Mouse (Mus musculus) limb, embryonic 15.5 days (tissue): Measurements from ENCODE around the gene Cdr2l. TPM values are rescaled to one million over a fixed set of nuclear protein-coding genes. Genes with fewer than 3 reads are reported as not detected.

Experiments used
- ATAC-seq: fragments of 200-750 bp; cut with Nextera tagmentation; 2 replicates; pipeline ENCODE4 v1.8.0; 2017; ENCODE audit warnings: low read depth, moderate TSS enrichment; ENCODE audit not compliant: insufficient number of reproducible peaks, low FRiP score, low TSS enrichment
- H3K27ac ChIP-seq: fragments of 300-500 bp; sonication (generic); 2 replicates; pipeline ENCODE4 v1.5.1; 2015; ENCODE audit warnings: moderate library complexity, mild to moderate bottlenecking, inconsistent platforms
- H3K27me3 ChIP-seq: fragments of 300-500 bp; sonication (generic); 2 replicates; pipeline ENCODE4 v1.6.1; 2015; ENCODE audit warnings: inconsistent platforms
- H3K36me3 ChIP-seq: fragments of 300-500 bp; sonication (generic); 2 replicates; pipeline ENCODE4 v1.6.1; 2015; ENCODE audit warnings: inconsistent platforms
- H3K4me1 ChIP-seq: fragments of 300-500 bp; sonication (generic); 2 replicates; pipeline ENCODE4 v1.6.1; 2015; ENCODE audit warnings: inconsistent platforms
- H3K4me2 ChIP-seq: fragments of 300-500 bp; sonication (generic); 2 replicates; pipeline ENCODE4 v1.6.1; 2015; ENCODE audit warnings: mild to moderate bottlenecking, inconsistent platforms
- H3K4me3 ChIP-seq: fragments of 300-500 bp; sonication (generic); 2 replicates; pipeline ENCODE4 v1.5.1; 2015; ENCODE audit warnings: mild to moderate bottlenecking, inconsistent platforms
- H3K9ac ChIP-seq: fragments of 300-500 bp; sonication (generic); 2 replicates; pipeline ENCODE4 v1.6.1; 2015; ENCODE audit warnings: inconsistent platforms
- H3K9me3 ChIP-seq: fragments of 300-500 bp; sonication (generic); 2 replicates; pipeline ENCODE4 v1.6.1; 2016; ENCODE audit warnings: inconsistent platforms
- WGBS: fragments of 180-500 bp; shearing (Covaris S2); methylation state at CpG from one replicate; pipeline ENCODE4 v1.1.7; 2015; 5-methylcytosine and 5-hydroxymethylcytosine counted together
- polyA plus RNA-seq: library from polyadenylated mRNA; unstranded; fragments of >200 nt; fragmentation: Nextera tagmentation; extraction: Ambion mirVana; gene quantifications from 2 replicates; pipeline ENCODE4 v1.2.1, GENCODE M21; 2015

Gene Cdr2l
- polyA plus RNA-seq, 1 experiment from 2014 or later, result 10.8 TPM

- peaks cover 59% of the 10 kb centered on the region for H3K36me3 ChIP-seq
- WGBS, result 91% methylated on average over 7 of the region's 7 CpGs
- H3K4me2 ChIP-seq, result no peak overlapping the region
Measured at GRCm38 (mm10) chr11:115391358-115391757, 9.6 kb downstream of the Cdr2l start.

DNA sequence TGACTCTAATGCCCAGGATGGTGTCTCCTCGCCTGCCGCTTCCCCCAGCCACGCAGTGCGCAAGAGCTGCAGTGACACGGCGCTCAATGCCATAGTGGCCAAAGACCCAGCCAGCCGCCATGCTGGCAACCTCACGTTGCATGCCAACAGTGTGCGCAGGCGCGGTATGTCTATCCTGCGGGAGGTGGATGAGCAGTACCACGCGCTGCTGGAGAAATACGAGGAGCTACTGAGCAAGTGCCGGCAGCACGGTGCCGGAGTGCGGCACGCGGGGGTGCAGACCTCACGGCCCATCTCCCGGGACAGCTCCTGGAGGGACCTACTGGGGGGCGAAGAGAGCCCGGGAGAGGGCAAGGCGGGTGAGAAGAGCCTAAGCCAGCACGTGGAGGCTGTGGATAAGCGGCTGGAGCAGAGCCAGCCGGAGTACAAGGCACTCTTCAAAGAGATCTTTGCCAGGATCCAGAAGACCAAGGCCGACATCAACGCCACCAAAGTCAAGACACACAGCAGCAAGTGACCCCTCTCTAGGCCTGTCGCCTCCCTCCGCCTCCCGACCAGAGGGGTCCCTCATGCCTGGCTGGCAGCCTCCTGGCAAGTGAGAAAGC lies 12.1 kb downstream of the Cdr2l start:
- H3K4me2 ChIP-seq, result peak overlapping the region; percentile 20; the same call in 1 of the 2 replicates
- ATAC-seq, result no peak

More at GRCm38 (mm10) chr11:115391358-115391757, 9.6 kb downstream of the Cdr2l start:
- Histone ChIP-seq H3K4me1 (0 out of 2 replicates have a peak, but pooled peaks cover 3% of the 10 kb centered on the region), H3K4me3 (no peak overlapping the region), H3K27ac (no peak overlapping the region), H3K9ac (no peak overlapping the region), H3K9me3 (no peaks in the 10 kb centered on the region), H3K27me3 (no peaks in the 10 kb centered on the region)
- ATAC-seq, result no peak

DNA sequence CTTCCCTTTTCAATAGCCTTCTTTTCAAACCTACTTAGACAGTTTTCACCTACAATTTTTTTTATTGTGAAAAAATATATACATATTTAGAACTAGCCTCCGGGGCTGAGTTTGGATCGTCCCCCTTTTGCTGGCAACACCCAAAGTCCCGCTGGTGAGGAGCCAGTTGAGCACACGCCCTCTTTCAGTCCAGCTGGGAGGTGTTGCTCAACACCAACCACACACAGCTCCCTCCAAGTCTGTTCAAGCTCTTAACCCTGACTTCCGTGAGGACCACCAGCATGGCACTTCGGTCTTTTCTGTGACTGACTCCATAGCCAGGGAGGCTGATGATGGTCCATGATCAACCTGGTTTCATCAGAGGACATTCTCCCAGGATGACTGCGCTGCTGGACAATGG lies 16.4 kb downstream of the Cdr2l start:
- H3K9me3 ChIP-seq, result no peaks in the 10 kb centered on the region
- H3K9ac ChIP-seq, result no peak overlapping the region
- H3K36me3 ChIP-seq, result peaks cover 32% of the 10 kb centered on the region
- H3K4me2 ChIP-seq, result no peak overlapping the region
- H3K4me3 ChIP-seq, result no peak overlapping the region
- 0 out of 2 replicates have a peak, but pooled peaks cover 5% of the 10 kb centered on the region for H3K4me1 ChIP-seq
- no peak for ATAC-seq
- H3K27ac ChIP-seq, result no peak overlapping the region
- 70% methylated on average over 7 of the region's 7 CpGs for WGBS
- no peaks in the 10 kb centered on the region for H3K27me3 ChIP-seq

More for the DNA sequence above, 12.1 kb downstream of the Cdr2l start:
- no peak overlapping the region for H3K27ac ChIP-seq
- peak overlapping the region; percentile 0; the same call in 1 of the 2 replicates for H3K4me3 ChIP-seq
- WGBS, result 57% methylated on average over 34 of the region's 34 CpGs
- H3K36me3 ChIP-seq, result peaks cover 60% of the 10 kb centered on the region
- H3K9ac ChIP-seq, result no peak overlapping the region
- H3K27me3 ChIP-seq, result no peaks in the 10 kb centered on the region
- 0 out of 2 replicates have a peak, but pooled peaks cover 3% of the 10 kb centered on the region for H3K4me1 ChIP-seq
- H3K9me3 ChIP-seq, result no peaks in the 10 kb centered on the region

DNA sequence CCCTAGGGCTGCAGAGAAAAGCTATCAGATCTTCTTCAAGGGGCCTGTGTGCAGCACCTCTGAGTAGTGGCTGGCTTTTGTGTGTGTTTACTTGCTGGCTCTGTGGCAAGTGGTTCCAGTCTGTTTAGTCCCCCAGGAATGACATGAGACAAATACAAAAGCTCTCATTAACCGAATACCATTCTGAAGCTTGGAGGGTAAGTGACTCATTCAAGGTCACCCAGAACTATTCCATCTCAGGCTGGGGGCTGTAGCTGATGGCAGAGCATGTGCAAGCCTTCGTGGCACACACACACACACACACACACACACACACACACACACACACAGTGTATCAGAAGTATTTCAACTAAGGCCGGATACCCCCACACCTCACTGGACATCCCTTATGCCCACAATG lies 18.4 kb downstream of the Cdr2l start:
- Histone ChIP-seq H3K27me3 (no peaks in the 10 kb centered on the region), H3K27ac (no peak overlapping the region), H3K4me1 (peaks cover 13% of the 10 kb centered on the region), H3K9me3 (no peaks in the 10 kb centered on the region), H3K9ac (no peak overlapping the region), H3K4me3 (no peak overlapping the region), H3K4me2 (no peak overlapping the region), H3K36me3 (peaks cover 12% of the 10 kb centered on the region)
- WGBS, result 72% methylated on average over 3 of the region's 3 CpGs
- ATAC-seq, result no peak

GRCm38 (mm10) chr11:115400630-115401391 lies 19.1 kb downstream of the Cdr2l start:
- Histone ChIP-seq H3K9me3 (no peaks in the 10 kb centered on the region), H3K27me3 (no peaks in the 10 kb centered on the region), H3K4me2 (no peak overlapping the region), H3K36me3 (peaks cover 6% of the 10 kb centered on the region), H3K9ac (no peak overlapping the region), H3K4me3 (no peak overlapping the region), H3K27ac (no peak overlapping the region), H3K4me1 (peaks cover 13% of the 10 kb centered on the region)
- 43% methylated on average over 11 of the region's 11 CpGs for WGBS
- no peak for ATAC-seq

GRCm38 (mm10) chr11:115403338-115404124 lies 21.8 kb downstream of the Cdr2l start, which contains the start of gene Mrpl58:
Gene Mrpl58, plus strand, starts transcription at chr11:115403752.
- Histone ChIP-seq H3K36me3 (peaks cover 17% of the 10 kb centered on the region), H3K27me3 (no peaks in the 10 kb centered on the region), H3K4me2 (peak within 1 kb of the TSS; percentile 68), H3K4me3 (peak within 1 kb of the TSS; percentile 72), H3K9me3 (no peaks in the 10 kb centered on the region), H3K4me1 (peaks cover 13% of the 10 kb centered on the region), H3K9ac (peak within 1 kb of the TSS; percentile 77), H3K27ac (peak within 1 kb of the TSS; percentile 91)
- WGBS, result 3% methylated on average over 50 of the region's 50 CpGs
- ATAC-seq, result peak; percentile 79

GRCm38 (mm10) chr11:115405723-115406122 lies 24.0 kb downstream of the Cdr2l start:
- H3K9me3 ChIP-seq, result no peaks in the 10 kb centered on the region
- ATAC-seq, result no peak
- H3K36me3 ChIP-seq, result peaks cover 35% of the 10 kb centered on the region
- no peak overlapping the region for H3K4me3 ChIP-seq
- no peaks in the 10 kb centered on the region for H3K27me3 ChIP-seq
- H3K9ac ChIP-seq, result no peak overlapping the region
- 93% methylated on average over 6 of the region's 6 CpGs for WGBS
- peaks cover 13% of the 10 kb centered on the region for H3K4me1 ChIP-seq
- H3K4me2 ChIP-seq, result no peak overlapping the region
- H3K27ac ChIP-seq, result no peak overlapping the region

- peaks cover 20% of the 10 kb centered on the region for H3K4me1 ChIP-seq
- H3K36me3 ChIP-seq, result peaks cover 40% of the 10 kb centered on the region
- no peak overlapping the region for H3K4me2 ChIP-seq
- H3K27me3 ChIP-seq, result no peaks in the 10 kb centered on the region
- ATAC-seq, result no peak
- no peak overlapping the region for H3K27ac ChIP-seq
- no peak overlapping the region for H3K9ac ChIP-seq
- H3K4me3 ChIP-seq, result no peak overlapping the region
- no peaks in the 10 kb centered on the region for H3K9me3 ChIP-seq
- 95% methylated on average over 17 of the region's 17 CpGs for WGBS
Measured at GRCm38 (mm10) chr11:115406858-115407401, 25.2 kb downstream of the Cdr2l start.

GRCm38 (mm10) chr11:115408266-115408920 lies 26.7 kb downstream of the Cdr2l start:
- H3K4me3 ChIP-seq, result no peak overlapping the region
- 82% methylated on average over 6 of the region's 6 CpGs for WGBS
- H3K4me1 ChIP-seq, result peaks cover 18% of the 10 kb centered on the region
- H3K36me3 ChIP-seq, result peaks cover 40% of the 10 kb centered on the region
- no peaks in the 10 kb centered on the region for H3K9me3 ChIP-seq
- no peak overlapping the region for H3K4me2 ChIP-seq
- no peaks in the 10 kb centered on the region for H3K27me3 ChIP-seq
- no peak for ATAC-seq
- H3K27ac ChIP-seq, result no peak overlapping the region
- H3K9ac ChIP-seq, result no peak overlapping the region

- H3K27me3 ChIP-seq, result no peaks in the 10 kb centered on the region
- H3K36me3 ChIP-seq, result peaks cover 40% of the 10 kb centered on the region
- no peak overlapping the region for H3K4me3 ChIP-seq
- H3K27ac ChIP-seq, result no peak overlapping the region
- 80% methylated on average over 7 of the region's 7 CpGs for WGBS
- peaks cover 20% of the 10 kb centered on the region for H3K4me1 ChIP-seq
- H3K9me3 ChIP-seq, result no peaks in the 10 kb centered on the region
- no peak overlapping the region for H3K4me2 ChIP-seq
- no peak overlapping the region for H3K9ac ChIP-seq
- ATAC-seq, result no peak
Measured at GRCm38 (mm10) chr11:115409556-115409955, 27.8 kb downstream of the Cdr2l start.
